Mouse (Mus musculus) limb, embryonic 14.5 days (tissue): ENCODE measurements around the gene Ifitm3. TPM values are rescaled to one million over a fixed set of nuclear protein-coding genes. Genes with fewer than 3 reads are reported as not detected.
A peak's percentile ranks its signal among the peaks of the same experiment; 100 is the strongest.

Experiments
- ATAC-seq: fragments of 200-750 bp; cut with Nextera tagmentation; 2 replicates; pipeline ENCODE4 v1.8.0; 2017; ENCODE audit warnings: low read depth, moderate number of reproducible peaks, moderate TSS enrichment; ENCODE audit not compliant: low FRiP score
- DNase-seq: peaks from one replicate; pipeline ENCODE4 v3.0.0-alpha.2; 2015; ENCODE audit warnings: low spot score
- H3K27ac ChIP-seq: fragments of 300-500 bp; sonication (generic); replicated peaks from 2 replicates; pipeline ENCODE4 v1.5.1; 2014; ENCODE audit warnings: low read depth, mild to moderate bottlenecking, low read length, moderate library complexity, mixed read lengths
- H3K27me3 ChIP-seq: fragments of 300-500 bp; sonication (generic); 2 replicates; pipeline ENCODE4 v1.6.1; 2014; ENCODE audit warnings: low read length, mixed read lengths; ENCODE audit not compliant: control insufficient read depth, insufficient read depth
- H3K36me3 ChIP-seq: fragments of 300-500 bp; sonication (generic); 2 replicates; pipeline ENCODE4 v1.6.1; 2014; ENCODE audit warnings: mild to moderate bottlenecking, low read length, moderate library complexity, mixed read lengths; ENCODE audit not compliant: control insufficient read depth, insufficient read depth
- H3K4me1 ChIP-seq: fragments of 300-500 bp; sonication (generic); 2 replicates; pipeline ENCODE4 v1.6.1; 2014; ENCODE audit warnings: antibody characterized with exemption, low read length, mixed read lengths; ENCODE audit not compliant: control insufficient read depth, insufficient read depth
- H3K4me2 ChIP-seq: fragments of 300-500 bp; sonication (generic); replicated peaks from 2 replicates; pipeline ENCODE4 v1.6.1; 2014; ENCODE audit warnings: low read depth, mild to moderate bottlenecking, low read length, moderate library complexity; ENCODE audit not compliant: severe bottlenecking
- H3K4me3 ChIP-seq: fragments of 300-500 bp; sonication (generic); replicated peaks from 2 replicates; pipeline ENCODE4 v1.5.1; 2014; ENCODE audit warnings: low read length
- H3K9ac ChIP-seq: fragments of 300-500 bp; sonication (generic); 2 replicates; pipeline ENCODE4 v1.6.1; 2014; ENCODE audit warnings: mild to moderate bottlenecking, low read depth, low read length, moderate library complexity; ENCODE audit not compliant: severe bottlenecking
- H3K9me3 ChIP-seq: fragments of 300-500 bp; sonication (generic); 2 replicates; pipeline ENCODE4 v1.6.1; 2016; ENCODE audit warnings: low read length; ENCODE audit not compliant: control insufficient read depth
- POLR2A ChIP-seq: fragments of 200-500 bp; IDR thresholded peaks from 2 replicates; pipeline ENCODE4 v1.8.0; 2012; ENCODE audit warnings: inconsistent platforms, mild to moderate bottlenecking, moderate library complexity, borderline replicate concordance; ENCODE audit not compliant: insufficient read depth, insufficient read length; ENCODE audit errors: extremely low read depth
- WGBS: fragments of 180-500 bp; shearing (Covaris S2); extraction: QIAGEN DNeasy Blood & Tissue Kit; methylation state at CpG from one replicate; pipeline ENCODE4 v1.1.7; 2014; 5-methylcytosine and 5-hydroxymethylcytosine counted together
- polyA plus RNA-seq, 2 experiments: library from polyadenylated mRNA; depleted of rRNA in 1 of 2; stranded (reverse) in 1 of 2; unstranded in 1 of 2; fragments of >200 nt; fragmentation: Nextera tagmentation in 1 of 2; extraction: Ambion mirVana in 1 of 2; gene quantifications; 2 replicates each; pipeline versions ENCODE4 v1.2.1 to v1.2.3; 2012 to 2014

The Ifitm3 gene
- polyA plus RNA-seq, 2 experiments: 85.6 to 201 TPM

- peak overlapping the region; percentile 32 for H3K4me3 ChIP-seq
- 0 out of 2 replicates have a peak overlapping the region, but pooled peaks have one; percentile 43 for H3K9ac ChIP-seq
- no peaks in the 10 kb centered on the region for H3K27me3 ChIP-seq
- H3K9me3 ChIP-seq: no peaks in the 10 kb centered on the region
- TF ChIP-seq POLR2A: no peak
- no peak overlapping the region for H3K27ac ChIP-seq
- no peaks in the 10 kb centered on the region for H3K36me3 ChIP-seq
- ATAC-seq: no peak
- no peak for DNase-seq
- peak overlapping the region; percentile 56 for H3K4me2 ChIP-seq
- H3K4me1 ChIP-seq: peaks cover 17% of the 10 kb centered on the region
- WGBS: 82% methylated on average over 9 of the region's 9 CpGs
These were observed 905 bp downstream of the Ifitm3 start for GRCm38 (mm10) chr7:141009665-141010064.

DNA sequence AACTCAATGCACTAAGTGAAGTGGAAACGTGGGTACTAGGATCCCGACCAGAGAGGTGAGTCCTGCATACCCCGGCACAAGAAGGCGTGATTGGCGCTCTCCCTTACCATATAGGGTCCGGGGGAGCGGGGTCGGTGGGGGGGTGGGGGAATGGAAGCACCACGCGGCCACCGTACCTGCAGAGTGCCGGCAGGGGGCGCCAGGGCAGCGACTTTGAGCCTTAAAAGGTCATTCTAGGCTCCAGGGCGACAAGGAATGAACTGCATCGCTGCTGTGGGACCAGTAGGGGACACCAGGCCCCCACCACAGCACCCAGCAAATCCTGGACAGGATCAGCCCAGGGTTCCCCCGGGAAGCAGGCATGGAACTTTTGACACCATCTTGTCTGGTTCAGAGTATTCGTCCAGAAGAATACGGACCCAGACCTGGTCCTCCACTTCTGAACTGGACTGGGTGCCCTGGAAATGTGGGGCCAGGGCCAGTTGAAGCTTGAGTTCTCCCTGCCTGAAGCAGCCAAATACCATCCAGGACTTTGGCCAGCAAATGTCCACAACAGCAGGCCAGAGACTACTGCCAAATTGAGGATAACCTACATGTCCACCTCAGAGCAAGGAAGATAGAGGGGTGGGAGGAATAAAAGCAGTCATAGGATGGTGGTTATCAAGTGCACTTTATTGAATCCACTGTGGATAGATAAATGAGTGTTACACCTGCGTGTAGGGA lies 1.5 kb downstream of the Ifitm3 start:
- DNase-seq: peak; percentile 78
- H3K27me3 ChIP-seq: no peaks in the 10 kb centered on the region
- no peaks in the 10 kb centered on the region for H3K9me3 ChIP-seq
- no peak overlapping the region for H3K27ac ChIP-seq
- H3K4me2 ChIP-seq: peak overlapping the region; percentile 56
- TF ChIP-seq POLR2A: no peak
- ATAC-seq: peak; percentile 62
- H3K4me3 ChIP-seq: peak overlapping the region; percentile 10; the same call in 1 of the 2 replicates
- H3K9ac ChIP-seq: no peak overlapping the region
- 7% methylated on average over 20 of the region's 20 CpGs for WGBS
- H3K36me3 ChIP-seq: no peaks in the 10 kb centered on the region
- peaks cover 17% of the 10 kb centered on the region for H3K4me1 ChIP-seq

GRCm38 (mm10) chr7:141008312-141008761 lies 2.2 kb downstream of the Ifitm3 start:
- H3K4me1 ChIP-seq: peaks cover 17% of the 10 kb centered on the region
- DNase-seq: peak; percentile 42
- H3K36me3 ChIP-seq: no peaks in the 10 kb centered on the region
- H3K27me3 ChIP-seq: no peaks in the 10 kb centered on the region
- no peak overlapping the region for H3K9ac ChIP-seq
- no peak overlapping the region for H3K4me3 ChIP-seq
- ATAC-seq: no peak
- 7% methylated on average over 7 of the region's 7 CpGs for WGBS
- no peak overlapping the region for H3K27ac ChIP-seq
- H3K9me3 ChIP-seq: no peaks in the 10 kb centered on the region
- H3K4me2 ChIP-seq: peak overlapping the region; percentile 56
- no peak for TF ChIP-seq POLR2A

- no peak overlapping the region for H3K27ac ChIP-seq
- H3K4me1 ChIP-seq: peaks cover 17% of the 10 kb centered on the region
- WGBS: 76% methylated on average over 5 of the region's 5 CpGs
- H3K36me3 ChIP-seq: no peaks in the 10 kb centered on the region
- H3K9ac ChIP-seq: no peak overlapping the region
- H3K4me3 ChIP-seq: no peak overlapping the region
- no peaks in the 10 kb centered on the region for H3K9me3 ChIP-seq
- no peak for TF ChIP-seq POLR2A
- ATAC-seq (no peak), DNase-seq (no peak)
- H3K27me3 ChIP-seq: no peaks in the 10 kb centered on the region
- H3K4me2 ChIP-seq: no peak overlapping the region
These were observed 3.7 kb downstream of the Ifitm3 start for GRCm38 (mm10) chr7:141006914-141007313.

DNA sequence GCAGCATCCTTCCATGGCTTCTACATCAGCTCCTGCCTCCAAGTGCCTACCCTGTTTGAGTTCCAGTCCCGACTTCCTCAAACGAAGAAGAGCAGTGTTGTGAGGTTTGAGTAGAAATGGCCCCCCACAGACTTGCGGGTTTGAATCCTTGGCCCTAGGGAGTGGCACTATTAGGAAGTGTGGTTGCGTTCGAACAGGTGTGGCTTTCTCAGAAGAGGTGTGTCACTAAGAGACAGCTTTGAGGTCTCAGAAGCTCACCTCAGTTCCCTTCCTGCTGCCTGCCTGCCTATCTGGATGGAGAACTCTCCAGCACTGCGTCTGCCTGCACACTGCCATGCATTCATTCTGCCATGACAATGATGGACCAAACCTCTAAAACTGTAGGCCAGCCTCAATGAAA lies 4.1 kb downstream of the Ifitm3 start:
- no peak for TF ChIP-seq POLR2A
- Histone ChIP-seq H3K27ac (no peak overlapping the region), H3K27me3 (no peaks in the 10 kb centered on the region), H3K9me3 (no peaks in the 10 kb centered on the region), H3K4me2 (no peak overlapping the region), H3K9ac (no peak overlapping the region), H3K4me3 (no peak overlapping the region), H3K4me1 (peaks cover 17% of the 10 kb centered on the region), H3K36me3 (no peaks in the 10 kb centered on the region)
- no peak for ATAC-seq
- 85% methylated on average over 6 of the region's 6 CpGs for WGBS
- no peak for DNase-seq
